Mouse (Mus musculus): Measurements from ENCODE around the gene Lztr1.
A peak's percentile ranks its signal among the peaks of the same experiment; 100 is the strongest.

Lztr1 gene

GRCm38 (mm10) chr16:17508546-17509239, at the start of gene Lztr1:
Gene Lztr1, plus strand, starts transcription at chr16:17508688.
- DNase-seq, result peak; percentile 92

- DNase-seq, result peak; percentile 34
Measured at GRCm38 (mm10) chr16:17460254-17460653, 48.2 kb upstream of the Lztr1 start.

GRCm38 (mm10) chr16:17461596-17461995, 46.9 kb upstream of the Lztr1 start:
- no peak for DNase-seq

GRCm38 (mm10) chr16:17463184-17463583, 45.3 kb upstream of the Lztr1 start:
- DNase-seq, result no peak

GRCm38 (mm10) chr16:17466875-17467663, 41.4 kb upstream of the Lztr1 start:
- no peak for DNase-seq

- no peak for DNase-seq
Measured at GRCm38 (mm10) chr16:17472498-17472897, 36.0 kb upstream of the Lztr1 start.

GRCm38 (mm10) chr16:17474091-17474490, 34.4 kb upstream of the Lztr1 start:
- peak; percentile 50 for DNase-seq

- no peak for DNase-seq
Measured at GRCm38 (mm10) chr16:17474761-17475160, 33.7 kb upstream of the Lztr1 start.

GRCm38 (mm10) chr16:17475326-17475725, 33.2 kb upstream of the Lztr1 start:
- no peak for DNase-seq

- no peak for DNase-seq
Measured at GRCm38 (mm10) chr16:17478331-17478943, 30.1 kb upstream of the Lztr1 start.

- no peak for DNase-seq
Measured at GRCm38 (mm10) chr16:17481465-17481864, 27.0 kb upstream of the Lztr1 start.

GRCm38 (mm10) chr16:17486505-17486904, 22.0 kb upstream of the Lztr1 start:
- peak; percentile 70 for DNase-seq

- no peak for DNase-seq
Measured at GRCm38 (mm10) chr16:17488478-17489468, 19.7 kb upstream of the Lztr1 start.

- peak; percentile 40 for DNase-seq
Measured at GRCm38 (mm10) chr16:17489469-17490111, 18.9 kb upstream of the Lztr1 start, which contains the start of gene Aifm3. Gene Aifm3, plus strand, starts transcription at chr16:17489611.

- DNase-seq, result no peak
Measured at GRCm38 (mm10) chr16:17491154-17491553, 17.3 kb upstream of the Lztr1 start.

- peak; percentile 45 for DNase-seq
Measured at GRCm38 (mm10) chr16:17491896-17492561, 16.5 kb upstream of the Lztr1 start.

- DNase-seq, result peak; percentile 63
Measured at GRCm38 (mm10) chr16:17496499-17497305, 11.8 kb upstream of the Lztr1 start.

- peak; percentile 66 for DNase-seq
Measured at GRCm38 (mm10) chr16:17499249-17499883, 9.1 kb upstream of the Lztr1 start.

- DNase-seq, result no peak
Measured at GRCm38 (mm10) chr16:17502681-17503080, 5.8 kb upstream of the Lztr1 start.

- no peak for DNase-seq
Measured at GRCm38 (mm10) chr16:17507018-17507552, 1.4 kb upstream of the Lztr1 start.
